Mouse (Mus musculus) CH12.LX (cell line): ENCODE measurements around the gene 4930522H14Rik. TPM values are rescaled to one million over a fixed set of nuclear protein-coding genes. Genes with fewer than 3 reads are reported as not detected.

Experiments used
- DNase-seq: peaks from one replicate; pipeline ENCODE4 v3.0.0-alpha.2; 2013; ENCODE audit errors: extremely low read depth
- H3K27ac ChIP-seq: 2 replicates; pipeline ENCODE4 v1.5.1; 2012; ENCODE audit warnings: low read depth, mild to moderate bottlenecking, control low read depth, moderate library complexity; ENCODE audit not compliant: insufficient read depth
- H3K27me3 ChIP-seq: replicated peaks from 2 replicates; pipeline ENCODE3; 2012; ENCODE audit warnings: inconsistent platforms
- H3K36me3 ChIP-seq, 2 experiments: replicated peaks in 1 of 2; 2 replicates each; pipeline versions ENCODE3 to v1.6.1; 2012; ENCODE audit warnings: inconsistent platforms in 1 of 2, low read length in 1 of 2, mild to moderate bottlenecking in 1 of 2, mixed read lengths in 1 of 2, moderate library complexity in 1 of 2; ENCODE audit not compliant: control insufficient read depth in 1 of 2, insufficient read depth in 1 of 2
- H3K4me1 ChIP-seq, 2 experiments: 2 replicates each; pipeline ENCODE4 v1.6.1; 2012; ENCODE audit warnings: inconsistent platforms in 1 of 2, moderate library complexity in 1 of 2; ENCODE audit not compliant: insufficient read depth in 2 of 2, control insufficient read depth in 1 of 2
- H3K4me2 ChIP-seq: 2 replicates; pipeline ENCODE4 v1.6.1; 2012; ENCODE audit warnings: low read depth, mild to moderate bottlenecking, control low read depth; ENCODE audit not compliant: poor library complexity, insufficient read depth, severe bottlenecking
- H3K4me3 ChIP-seq, 3 experiments: fragments of 150-350 bp in 1 of 3; sonication (generic) in 1 of 3; replicated peaks in 1 of 3; 2 replicates each; pipeline versions ENCODE3 to v1.5.1; 2011 to 2012; ENCODE audit warnings: low read depth in 2 of 3, low read length in 2 of 3, mild to moderate bottlenecking in 2 of 3, moderate library complexity in 2 of 3, control low read depth in 1 of 3, improper control_type of control experiment in 1 of 3, inconsistent platforms in 1 of 3, mixed read lengths in 1 of 3; ENCODE audit not compliant: poor library complexity in 1 of 3
- H3K79me2 ChIP-seq: replicated peaks from 2 replicates; pipeline ENCODE4 v1.6.1; 2012; ENCODE audit warnings: mild to moderate bottlenecking, moderate library complexity; ENCODE audit not compliant: control insufficient read depth, poor library complexity, insufficient read depth, severe bottlenecking; ENCODE audit errors: extremely low read depth
- H3K9ac ChIP-seq: 2 replicates; pipeline ENCODE4 v1.6.1; 2012; ENCODE audit warnings: low read depth, mild to moderate bottlenecking, control low read depth, moderate library complexity; ENCODE audit not compliant: insufficient read depth
- H3K9me3 ChIP-seq: replicated peaks from 2 replicates; pipeline ENCODE3; 2012; ENCODE audit warnings: low read length, inconsistent platforms, mixed read lengths
- CHD2 ChIP-seq: IDR thresholded peaks from 2 replicates; pipeline ENCODE4 v1.6.1; 2011; ENCODE audit warnings: low read length, improper control_type of control experiment
- CTCF ChIP-seq, 2 experiments: IDR thresholded peaks in 1 of 2; conservative IDR thresholded peaks in 1 of 2; 2 replicates each; pipeline ENCODE4 v1.5.1; 2011 to 2012; ENCODE audit warnings: low read depth in 2 of 2, low read length in 2 of 2, improper control_type of control experiment in 1 of 2, inconsistent platforms in 1 of 2, mild to moderate bottlenecking in 1 of 2, moderate library complexity in 1 of 2
- E2F4 ChIP-seq: IDR thresholded peaks from 2 replicates; pipeline ENCODE4 v1.6.1; 2011; ENCODE audit warnings: low read depth, low read length, improper control_type of control experiment; ENCODE audit not compliant: insufficient replicate concordance
- ELF1 ChIP-seq: IDR thresholded peaks from 2 replicates; pipeline ENCODE4 v1.6.1; 2014; ENCODE audit warnings: low read depth, mild to moderate bottlenecking, inconsistent platforms, low read length, improper control_type of control experiment
- HCFC1 ChIP-seq: IDR thresholded peaks from 2 replicates; pipeline ENCODE4 v1.6.1; 2012; ENCODE audit warnings: low read depth, mild to moderate bottlenecking, inconsistent platforms, low read length, improper control_type of control experiment
- IRF4 ChIP-seq: IDR thresholded peaks from 2 replicates; pipeline ENCODE4 v1.6.1; 2014; ENCODE audit warnings: low read depth, mild to moderate bottlenecking, inconsistent platforms, low read length, improper control_type of control experiment
- JUN ChIP-seq: IDR thresholded peaks from 2 replicates; pipeline ENCODE4 v1.6.1; 2011; ENCODE audit warnings: low read depth, mild to moderate bottlenecking, low read length, improper control_type of control experiment, moderate library complexity; ENCODE audit not compliant: insufficient read depth
- MAX ChIP-seq: IDR thresholded peaks from 2 replicates; pipeline ENCODE4 v1.6.1; 2011; ENCODE audit warnings: low read length, improper control_type of control experiment
- MAZ ChIP-seq: IDR thresholded peaks from 2 replicates; pipeline ENCODE4 v1.6.1; 2012; ENCODE audit warnings: low read depth, mild to moderate bottlenecking, inconsistent platforms, low read length, improper control_type of control experiment, moderate library complexity
- MEF2A ChIP-seq: IDR thresholded peaks from 2 replicates; pipeline ENCODE4 v1.6.1; 2014; ENCODE audit warnings: low read depth, mild to moderate bottlenecking, inconsistent platforms, low read length, improper control_type of control experiment, borderline replicate concordance
- NELFE ChIP-seq: IDR thresholded peaks from 2 replicates; pipeline ENCODE4 v1.6.1; 2011; ENCODE audit warnings: low read depth, low read length, improper control_type of control experiment
- POLR2A ChIP-seq: IDR thresholded peaks from 2 replicates; pipeline ENCODE4 v1.6.1; 2011; ENCODE audit warnings: low read depth, mild to moderate bottlenecking, improper control_type of control experiment, low read length
- SIN3A ChIP-seq: IDR thresholded peaks from 2 replicates; pipeline ENCODE4 v1.6.1; 2012; ENCODE audit warnings: low read length, improper control_type of control experiment, inconsistent platforms
- TBP ChIP-seq: conservative IDR thresholded peaks from 2 replicates; pipeline ENCODE4 v1.6.1; 2011; ENCODE audit warnings: low read depth, low read length, improper control_type of control experiment
- UBTF ChIP-seq: IDR thresholded peaks from 2 replicates; pipeline ENCODE4 v1.6.1; 2012; ENCODE audit warnings: low read depth, mild to moderate bottlenecking, inconsistent platforms, low read length, improper control_type of control experiment, moderate library complexity
- USF2 ChIP-seq: conservative IDR thresholded peaks from 2 replicates; pipeline ENCODE4 v1.6.1; 2011; ENCODE audit warnings: low read depth, low read length, improper control_type of control experiment
- ZC3H11A ChIP-seq: IDR thresholded peaks from 2 replicates; pipeline ENCODE4 v1.6.1; 2012; ENCODE audit warnings: low read depth, mild to moderate bottlenecking, inconsistent platforms, low read length, improper control_type of control experiment
- ZKSCAN1 ChIP-seq: IDR thresholded peaks from 2 replicates; pipeline ENCODE4 v1.6.1; 2012; ENCODE audit warnings: low read depth, inconsistent platforms, low read length, improper control_type of control experiment, borderline replicate concordance
- ZMIZ1 ChIP-seq: IDR thresholded peaks from 2 replicates; pipeline ENCODE4 v1.6.1; 2012; ENCODE audit warnings: low read depth, mild to moderate bottlenecking, inconsistent platforms, low read length, improper control_type of control experiment
- ZNF384 ChIP-seq: IDR thresholded peaks from 2 replicates; pipeline ENCODE4 v1.6.1; 2012; ENCODE audit warnings: low read depth, low read length, improper control_type of control experiment, inconsistent platforms
- dilution Hi-C: fragments of 300-500 bp; cut with MboI; formaldehyde crosslinking; loops from 2 replicates; pipeline ENCODE4 v1.14.3; 2020; ENCODE audit warnings: low sequenced_read_pairs; ENCODE audit not compliant: extremely low pct_unique_long_range_greater_than_20kb, extremely low pct_ligation_motif_present
- in situ Hi-C: fragments of 300-500 bp; cut with MboI; formaldehyde crosslinking; loops from 3 replicates; pipeline ENCODE4 v1.14.3; 2019; ENCODE audit warnings: low sequenced_read_pairs, low pct_ligation_motif_present, low pct_unique_long_range_greater_than_20kb, mixed read lengths
- polyA plus RNA-seq: library from polyadenylated mRNA; unstranded; fragments of >175 nt; gene quantifications from 2 replicates; pipeline ENCODE4 v1.2.1, GENCODE M21; 2012; ENCODE audit warnings: low read depth; ENCODE audit not compliant: insufficient read length
- total RNA-seq, 2 experiments: library from RNA; depleted of rRNA; stranded (reverse); fragments of 300-350 nt in 1 of 2; fragments of >200 nt in 1 of 2; gene quantifications; 2 replicates each; pipeline ENCODE4 v1.2.3; 2012 to 2014

The 4930522H14Rik gene
- total and polyA plus RNA-seq, 3 experiments, result not detected

- H3K79me2 ChIP-seq, result no peaks in the 10 kb centered on the region
- no peak overlapping the region for H3K27ac ChIP-seq
- no peak overlapping the region for H3K4me3 ChIP-seq
- H3K27me3 ChIP-seq, result no peaks in the 10 kb centered on the region
- in situ Hi-C loops, result no loop called here
- no peak overlapping the region for H3K4me2 ChIP-seq
- TF ChIP-seq MAZ, result no peak
- TF ChIP-seq CHD2, result no peak
- no peak for TF ChIP-seq USF2
- no peak for TF ChIP-seq ZKSCAN1
- TF ChIP-seq JUN, result no peak
- no peak for TF ChIP-seq CTCF (conservative IDR thresholded peaks at IDR 0.05 in 1 of 2, IDR thresholded peaks at IDR 0.05 in 1 of 2; ENCODE audit: low read depth in 2 of 2, low read length in 2 of 2)
- no peak for TF ChIP-seq E2F4
- no peak for TF ChIP-seq TBP
- TF ChIP-seq, all 38 proteins: peak for 0
- no peak overlapping the region for H3K9ac ChIP-seq
- DNase-seq, result no peak
- H3K36me3 ChIP-seq, result no peaks in the 10 kb centered on the region
- H3K9me3 ChIP-seq, result no peaks in the 10 kb centered on the region
- dilution Hi-C loops, result no loop called here
- H3K4me1 ChIP-seq, result peaks cover 7 to 9% of the 10 kb centered on the region in 2 experiments
Observed at GRCm38 (mm10) chr4:109488812-109489211, 42.3 kb downstream of the 4930522H14Rik start.

GRCm38 (mm10) chr4:109484621-109485020 is 46.5 kb downstream of the 4930522H14Rik start, which contains the start of gene Rnf11:
TSS of gene Rnf11 (minus strand) at chr4:109484728.
- peak within 1 kb of the TSS; percentile 51 for H3K9ac ChIP-seq
- no peak within 1 kb of the TSS for H3K27ac ChIP-seq
- H3K9me3 ChIP-seq, result no peaks in the 10 kb centered on the region
- no peaks in the 10 kb centered on the region for H3K79me2 ChIP-seq
- DNase-seq, result peak; percentile 21
- dilution Hi-C loops, result no loop called here
- H3K4me2 ChIP-seq, result peak within 1 kb of the TSS; percentile 52
- in situ Hi-C loops, result no loop called here
- H3K4me1 ChIP-seq, result peaks cover 7 to 9% of the 10 kb centered on the region in 2 experiments
- no peak within 1 kb of the TSS for H3K4me3 ChIP-seq
- peak; percentile 35; the same call in 1 of the 2 replicates for TF ChIP-seq IRF4
- TF ChIP-seq HCFC1, result no peak
- TF ChIP-seq JUN, result 0 out of 2 replicates have a peak, but pooled peaks have one; percentile 35
- TF ChIP-seq ZMIZ1, result no peak
- TF ChIP-seq POLR2A, result no peak
- no peaks in the 10 kb centered on the region for H3K27me3 ChIP-seq
- no peaks in the 10 kb centered on the region for H3K36me3 ChIP-seq

GRCm38 (mm10) chr4:109482701-109483100 is 48.4 kb downstream of the 4930522H14Rik start:
- no peak for DNase-seq
- H3K9me3 ChIP-seq, result no peaks in the 10 kb centered on the region
- H3K4me3 ChIP-seq, result no peak overlapping the region
- dilution Hi-C loops (no loop called here), in situ Hi-C loops (no loop called here)
- H3K36me3 ChIP-seq, result no peaks in the 10 kb centered on the region
- no peak for TF ChIP-seq POLR2A
- TF ChIP-seq UBTF, result no peak
- TF ChIP-seq NELFE, result no peak
- no peak for TF ChIP-seq ZKSCAN1
- no peak for TF ChIP-seq HCFC1
- TF ChIP-seq MAX, result no peak
- no peak for TF ChIP-seq IRF4
- no peak for TF ChIP-seq MEF2A
- TF ChIP-seq ZC3H11A, result no peak
- TF ChIP-seq ZNF384, result no peak
- TF ChIP-seq MAZ, result no peak
- TF ChIP-seq SIN3A, result no peak
- no peak for TF ChIP-seq ZMIZ1
- no peak for TF ChIP-seq ELF1
- peaks cover 7% of the 10 kb centered on the region for H3K27me3 ChIP-seq
- H3K9ac ChIP-seq, result no peak overlapping the region
- H3K27ac ChIP-seq, result no peak overlapping the region
- H3K79me2 ChIP-seq, result no peaks in the 10 kb centered on the region
- peaks cover 5 to 7% of the 10 kb centered on the region in 2 experiments for H3K4me1 ChIP-seq
- H3K4me2 ChIP-seq, result no peak overlapping the region
